In the genomic region with DNA sequence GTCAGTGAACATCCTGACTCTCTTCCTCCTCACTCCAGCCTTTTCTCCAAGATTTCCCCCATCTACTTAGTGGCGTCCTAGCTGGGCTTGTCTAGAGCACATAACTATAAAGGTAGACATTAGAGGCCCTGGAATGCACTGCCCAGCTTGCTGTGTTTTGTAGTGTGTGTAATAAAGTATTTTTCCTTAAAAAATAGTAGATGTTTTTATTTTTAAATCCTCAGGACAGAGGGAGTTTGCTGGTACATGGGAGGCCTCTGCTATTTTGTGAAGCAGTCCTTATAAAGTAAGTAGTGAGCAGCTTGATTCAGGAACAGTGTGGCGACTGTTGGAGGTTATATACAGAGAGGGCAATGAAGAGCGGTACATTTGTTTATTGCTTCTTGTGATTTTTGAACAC, we compare ENCODE assay signal across 46 mouse cellular contexts. TPM values are rescaled to one million over a fixed set of nuclear protein-coding genes. Genes with fewer than 3 reads are reported as not detected.
"Had no signal": no experiment of that assay in that cellular context is flagged by ENCODE, and none has a peak within 500 bp of the region (broad histone marks: within the 10 kb centered on the region; RNA-seq: fewer than 3 reads in every experiment).

No protein-coding gene starts in this region.

- H3K36me3 ChIP-seq: heart, embryonic 10.5 days; heart, embryonic 12.5 days; heart, embryonic 13.5 days; heart, embryonic 15.5 days; hindbrain, embryonic 10.5 days; hindbrain, embryonic 12.5 days; hindbrain, embryonic 13.5 days; hindbrain, embryonic 15.5 days; intestine, embryonic 15.5 days; kidney, embryonic 15.5 days had no signal

- DNase-seq: heart, postnatal 10 days; heart, postnatal 14 days; heart, postnatal 36 days; heart, postnatal 4 days; kidney, adult 11 months; kidney, adult 18-20 months; kidney, adult 2 months; kidney, adult 8-10 months; kidney, adult 9 months; kidney, postnatal 10 days; kidney, postnatal 14 days; kidney, postnatal 25 days; kidney, postnatal 36 days; kidney, postnatal 4 days; layer of hippocampus, adult 9-11 months; layer of hippocampus, postnatal 36 days had no signal

- H3K9ac ChIP-seq: heart, embryonic 12.5 days; heart, embryonic 13.5 days; heart, embryonic 15.5 days; hindbrain, embryonic 12.5 days; hindbrain, embryonic 13.5 days; hindbrain, embryonic 14.5 days; hindbrain, embryonic 15.5 days; intestine, embryonic 15.5 days; kidney, embryonic 15.5 days had no signal

- H3K4me2 ChIP-seq: heart, embryonic 11.5 days; heart, embryonic 12.5 days; heart, embryonic 13.5 days; heart, embryonic 15.5 days; hindbrain, embryonic 12.5 days; hindbrain, embryonic 13.5 days; hindbrain, embryonic 14.5 days; hindbrain, embryonic 15.5 days; intestine, embryonic 15.5 days; kidney, embryonic 15.5 days had no signal

- ATAC-seq: hindbrain, embryonic 16.5 days; hindbrain, postnatal 0 days; inflammation-experienced regulatory T-cells, adult 6 months; intestine, embryonic 15.5 days; intestine, embryonic 16.5 days; intestine, postnatal 0 days had no signal

- H3K4me3 ChIP-seq: heart, embryonic 10.5 days; heart, embryonic 12.5 days; heart, embryonic 13.5 days; hindbrain, embryonic 10.5 days; hindbrain, embryonic 12.5 days; hindbrain, embryonic 13.5 days; hindbrain, embryonic 15.5 days; intestine, embryonic 15.5 days; kidney, embryonic 15.5 days; layer of hippocampus, adult 2 months had no signal

- H3K27ac ChIP-seq: heart, embryonic 10.5 days; heart, embryonic 13.5 days; heart, embryonic 15.5 days; hindbrain, embryonic 10.5 days; hindbrain, embryonic 12.5 days; hindbrain, embryonic 13.5 days; hindbrain, embryonic 14.5 days; hindbrain, embryonic 15.5 days; hindbrain, postnatal 0 days; intestine, embryonic 15.5 days; kidney, embryonic 15.5 days; kidney, postnatal 0 days; layer of hippocampus, adult 2 months had no signal

- H3K9me3 ChIP-seq: heart, embryonic 10.5 days; heart, embryonic 12.5 days; heart, embryonic 13.5 days; heart, embryonic 15.5 days; hindbrain, embryonic 10.5 days; hindbrain, embryonic 12.5 days; hindbrain, embryonic 13.5 days; hindbrain, embryonic 15.5 days; intestine, embryonic 15.5 days; kidney, embryonic 15.5 days had no signal

RNA-seq across cellular contexts. Expression of gene Prss16, which starts 0.8 kb away (rescaled TPM):
- total RNA-seq: heart, postnatal 10 days; heart, postnatal 36 days; heart, postnatal 4 days; hindbrain, postnatal 0 days; layer of hippocampus, postnatal 10 days had no signal
- polyA plus RNA-seq: hindbrain, embryonic 14.5 days; hindbrain, embryonic 15.5 days; hindbrain, embryonic 16.5 days; hindbrain, postnatal 0 days; kidney, adult 2 months; kidney, embryonic 14.5 days had no signal

RNA-seq across cellular contexts. Expression of gene Hist1h2ah, which starts 26.7 kb away (rescaled TPM):
- polyA plus RNA-seq: heart, embryonic 15.5 days; heart, postnatal 0 days; hindbrain, embryonic 13.5 days; hindbrain, embryonic 14.5 days; hindbrain, embryonic 16.5 days had no signal

RNA-seq across cellular contexts. Expression of gene Pom121l2, which starts 27.7 kb away (rescaled TPM):
- total RNA-seq: heart, adult 8-10 months; heart, postnatal 10 days; heart, postnatal 14 days; heart, postnatal 36 days; heart, postnatal 4 days; hematopoietic stem cell, adult 5-6 weeks; hindbrain, postnatal 0 days; layer of hippocampus, adult 8-10 months; layer of hippocampus, postnatal 25 days; layer of hippocampus, postnatal 36 days had no signal
- polyA plus RNA-seq: heart, embryonic 11.5 days; heart, embryonic 14.5 days; heart, embryonic 15.5 days; heart, embryonic 16.5 days; heart, postnatal 0 days; hindbrain, embryonic 10.5 days; hindbrain, embryonic 13.5 days; hindbrain, embryonic 14.5 days; hindbrain, embryonic 15.5 days; hindbrain, embryonic 16.5 days; hindbrain, postnatal 0 days; inflammation-experienced regulatory T-cells, adult 6 months; intestine, embryonic 14.5 days; intestine, embryonic 16.5 days; intestine, postnatal 0 days; kidney, embryonic 14.5 days; kidney, postnatal 0 days; large intestine, adult 2 months had no signal
